Mouse (Mus musculus): ENCODE data around the gene Cmtm4.
"Not testable (repeated sequence)": the region's sequence is repeated elsewhere in the genome, so short reads cannot be mapped to it uniquely, and the experiment has no call there.

The Cmtm4 gene

GRCm38 (mm10) chr8:104339229-104339982 lies 56.2 kb downstream of the Cmtm4 start, which contains the start of gene Cmtm3:
Cmtm3 (plus strand) TSS chr8:104339410.
- peak; percentile 31 for DNase-seq (ENCODE audit: low read depth, low spot score)

GRCm38 (mm10) chr8:104337890-104338289 lies 57.7 kb downstream of the Cmtm4 start:
- DNase-seq (ENCODE audit: low read depth, low spot score) = peak; percentile 40

- no peak for DNase-seq (ENCODE audit: low read depth, low spot score)
These were observed 58.8 kb downstream of the Cmtm4 start for GRCm38 (mm10) chr8:104336806-104337205.

- no peak for DNase-seq (ENCODE audit: low read depth, low spot score)
These were observed 61.4 kb downstream of the Cmtm4 start for GRCm38 (mm10) chr8:104334196-104334595.

GRCm38 (mm10) chr8:104333786-104334185 lies 61.8 kb downstream of the Cmtm4 start:
- DNase-seq (ENCODE audit: low read depth, low spot score) = no peak

GRCm38 (mm10) chr8:104332665-104333631 lies 62.7 kb downstream of the Cmtm4 start:
- peak; percentile 29 for DNase-seq (ENCODE audit: low read depth, low spot score)

GRCm38 (mm10) chr8:104321930-104322329 lies 73.7 kb downstream of the Cmtm4 start, which contains the start of gene Cmtm2b:
Cmtm2b (plus strand) TSS chr8:104322230.
- DNase-seq (ENCODE audit: low read depth, low spot score) = not testable (repeated sequence)

- not testable (repeated sequence) for DNase-seq (ENCODE audit: low read depth, low spot score)
These were observed 74.3 kb downstream of the Cmtm4 start, which contains the start of gene Gm11020 for GRCm38 (mm10) chr8:104321267-104321666. Gm11020 (plus strand) TSS chr8:104321567.

- peak; percentile 24 for DNase-seq (ENCODE audit: low read depth, low spot score)
These were observed 82.3 kb downstream of the Cmtm4 start for GRCm38 (mm10) chr8:104313311-104313710.

- not testable (repeated sequence) for DNase-seq (ENCODE audit: low read depth, low spot score)
These were observed 83.6 kb downstream of the Cmtm4 start for GRCm38 (mm10) chr8:104312023-104312422.

GRCm38 (mm10) chr8:104309441-104310155 lies 86.0 kb downstream of the Cmtm4 start, which contains the start of the genes Gm45711 and Cmtm1:
Gm45711 (minus strand) TSS chr8:104310081.
Cmtm1 (minus strand) TSS chr8:104310145.
- DNase-seq (ENCODE audit: low read depth, low spot score) = not testable (repeated sequence)

- DNase-seq (ENCODE audit: low read depth, low spot score) = not testable (repeated sequence)
These were observed 87.3 kb downstream of the Cmtm4 start for GRCm38 (mm10) chr8:104308341-104308740.

- DNase-seq (ENCODE audit: low read depth, low spot score) = no peak
These were observed 90.6 kb downstream of the Cmtm4 start for GRCm38 (mm10) chr8:104304962-104305361.

GRCm38 (mm10) chr8:104302536-104302935 lies 93.1 kb downstream of the Cmtm4 start:
- DNase-seq (ENCODE audit: low read depth, low spot score) = not testable (repeated sequence)

GRCm38 (mm10) chr8:104301577-104301976 lies 94.0 kb downstream of the Cmtm4 start:
- DNase-seq (ENCODE audit: low read depth, low spot score) = not testable (repeated sequence)
